Mouse (Mus musculus) left cerebral cortex, postnatal 10 days (tissue): ENCODE measurements around the gene Zfyve27. TPM values are rescaled to one million over a fixed set of nuclear protein-coding genes. Genes with fewer than 3 reads are reported as not detected.

Experiments
- DNase-seq, 2 experiments: peaks; one replicate each; pipeline ENCODE4 v3.0.0; 2021 to 2022; ENCODE audit warnings: low spot score in 2 of 2, mixed read lengths in 1 of 2; ENCODE audit errors: extremely low spot score in 1 of 2
- intact Hi-C: fragments of 180-260 bp; cut with DNase I; formaldehyde crosslinking; loops from one replicate; pipeline ENCODE4 v1.15.1; 2025
- total RNA-seq, 2 experiments: library from RNA; stranded (reverse); gene quantifications; 2 replicates each; pipeline ENCODE4 v1.2.3; 2021

The Zfyve27 gene
- total RNA-seq, 2 experiments from 2014 or later: 93.9 to 100 TPM

- no peak for DNase-seq
Measured at GRCm38 (mm10) chr19:42139724-42140517, 23.8 kb upstream of the Zfyve27 start.

GRCm38 (mm10) chr19:42141998-42142397, 21.8 kb upstream of the Zfyve27 start:
- no peak for DNase-seq
- intact Hi-C loops: no loop called here

More at GRCm38 (mm10) chr19:42139724-42140517, 23.8 kb upstream of the Zfyve27 start:
- intact Hi-C loops: no loop called here

- no peak for DNase-seq
- intact Hi-C loops: no loop called here
Measured at GRCm38 (mm10) chr19:42142757-42143156, 21.0 kb upstream of the Zfyve27 start.

GRCm38 (mm10) chr19:42144067-42144466, 19.7 kb upstream of the Zfyve27 start:
- DNase-seq: no peak
- intact Hi-C loops: no loop called here

GRCm38 (mm10) chr19:42144541-42145167, 19.1 kb upstream of the Zfyve27 start:
- DNase-seq: peak; percentile 88 to 92
- intact Hi-C loops: loop anchor here (5.0 kb wide), 1 partner anchor 107 kb away; the partner anchor contains the start of gene Ankrd2

GRCm38 (mm10) chr19:42145210-42145609, 18.5 kb upstream of the Zfyve27 start:
- no peak for DNase-seq
- intact Hi-C loops: loop anchor here (5.0 kb wide), 1 partner anchor 108 kb away; the partner anchor contains the start of gene Ankrd2

- intact Hi-C loops: loop anchor here (5.0 kb wide), 1 partner anchor 108 kb away; the partner anchor contains the start of gene Ankrd2
- no peak for DNase-seq
Measured at GRCm38 (mm10) chr19:42145731-42146130, 18.0 kb upstream of the Zfyve27 start.

- DNase-seq: no peak
- intact Hi-C loops: loop anchor here (5.0 kb wide), 1 partner anchor 109 kb away; the partner anchor contains the start of gene Ankrd2
Measured at GRCm38 (mm10) chr19:42146276-42147010, 17.3 kb upstream of the Zfyve27 start.

- intact Hi-C loops: loop anchor here (5.0 kb wide), 1 partner anchor 110 kb away; the partner anchor contains the start of gene Ankrd2
- DNase-seq: peak in 1 of 2 experiments; percentile 86
Measured at GRCm38 (mm10) chr19:42147170-42147768, 16.5 kb upstream of the Zfyve27 start, which contains the start of gene Marveld1. Gene Marveld1, plus strand, starts transcription at chr19:42147400.

GRCm38 (mm10) chr19:42147769-42148568, 15.8 kb upstream of the Zfyve27 start:
- peak in 1 of 2 experiments; percentile 79 for DNase-seq

GRCm38 (mm10) chr19:42148569-42148860, 15.2 kb upstream of the Zfyve27 start:
- DNase-seq: no peak
- intact Hi-C loops: loop anchor here (5.0 kb wide), 1 partner anchor 111 kb away; the partner anchor contains the start of gene Ankrd2

More at GRCm38 (mm10) chr19:42147769-42148568, 15.8 kb upstream of the Zfyve27 start:
- intact Hi-C loops: loop anchor here (5.0 kb wide), 1 partner anchor 111 kb away; the partner anchor contains the start of gene Ankrd2

- peak; percentile 80 to 83 for DNase-seq
- intact Hi-C loops: no loop called here
Measured at GRCm38 (mm10) chr19:42151990-42152389, 11.8 kb upstream of the Zfyve27 start.

- intact Hi-C loops: no loop called here
- no peak for DNase-seq
Measured at GRCm38 (mm10) chr19:42157493-42158237, 6.1 kb upstream of the Zfyve27 start.

- intact Hi-C loops: no loop called here
- no peak for DNase-seq
Measured at GRCm38 (mm10) chr19:42158246-42159017, 5.3 kb upstream of the Zfyve27 start.

- intact Hi-C loops: no loop called here
- DNase-seq: no peak
Measured at GRCm38 (mm10) chr19:42164188-42164587, 437 bp downstream of the Zfyve27 start.

- intact Hi-C loops: loop anchor here (5.0 kb wide), 1 partner anchor 124 kb away; no protein-coding TSS in a partner anchor
- peak; percentile 77 to 86 for DNase-seq
Measured at GRCm38 (mm10) chr19:42166130-42166529, 2.4 kb downstream of the Zfyve27 start.
